Mouse (Mus musculus): Measurements from ENCODE around the gene Afdn. TPM values are rescaled to one million over a fixed set of nuclear protein-coding genes. Genes with fewer than 3 reads are reported as not detected.

Afdn gene
- polyA plus RNA-seq, 1 experiment from 2014 or later = 34.3 TPM

DNA sequence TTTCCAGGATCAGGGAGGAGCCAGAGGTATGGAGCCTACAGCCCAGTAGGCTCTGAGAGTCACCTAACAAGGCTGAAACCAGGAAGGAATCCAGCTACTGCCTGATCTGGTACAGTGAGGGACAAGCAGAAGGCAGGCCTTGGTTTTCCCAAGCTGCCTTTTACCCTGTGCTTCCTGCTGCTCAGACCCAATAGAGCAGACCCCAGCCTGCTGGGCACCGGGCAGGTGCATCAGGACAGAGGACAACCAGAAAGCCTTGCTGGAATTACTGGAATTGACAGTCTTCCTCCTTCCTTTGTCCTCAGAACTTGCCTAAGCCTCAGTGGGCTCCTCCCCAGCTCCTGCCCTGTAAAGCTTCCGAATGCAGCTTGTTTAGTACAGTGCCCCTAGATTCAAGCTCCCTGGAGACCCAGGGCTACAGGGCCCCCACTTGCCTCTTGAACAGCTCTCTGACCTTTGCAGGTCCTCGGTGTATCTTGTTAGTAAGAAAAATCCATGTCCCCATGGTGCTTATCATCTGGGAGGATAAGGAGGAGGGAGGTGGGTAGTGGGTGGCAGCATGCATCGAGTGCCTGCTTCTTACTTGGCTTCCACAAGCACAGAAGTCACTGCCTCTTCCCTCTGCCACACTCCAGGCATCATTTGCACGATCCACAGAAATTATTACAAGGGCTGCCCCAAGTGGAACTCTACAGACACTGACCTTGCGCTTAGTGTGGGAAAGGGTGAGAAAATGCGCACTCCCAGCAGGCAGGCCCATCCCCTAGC is 17.2 kb upstream of the Afdn start:
- peaks cover 10% of the 10 kb centered on the region for H3K4me1 ChIP-seq (replicated peaks; ENCODE audit: control insufficient read depth, insufficient read depth, low read length)
- ATAC-seq (replicated peaks; ENCODE audit: low FRiP score) = no peak
- no peak for DNase-seq (ENCODE audit: low spot score)
- peaks cover 8% of the 10 kb centered on the region; the same call in 1 of the 2 replicates for H3K27me3 ChIP-seq (replicated peaks; ENCODE audit: control insufficient read depth, insufficient read depth, low read length)
- H3K9ac ChIP-seq (ENCODE audit: low read depth, low read length) = no peak overlapping the region
- no peak overlapping the region for H3K4me2 ChIP-seq
- no peaks in the 10 kb centered on the region for H3K9me3 ChIP-seq (ENCODE audit: control insufficient read depth, low read length)
- H3K27ac ChIP-seq (ENCODE audit: low read depth, low read length) = no peak overlapping the region
- no peak overlapping the region for H3K4me3 ChIP-seq (ENCODE audit: low read depth, low read length)
- no peaks in the 10 kb centered on the region for H3K36me3 ChIP-seq (ENCODE audit: control insufficient read depth, insufficient read depth, low read length)
- WGBS = 36% methylated on average over 7 of the region's 7 CpGs

DNA sequence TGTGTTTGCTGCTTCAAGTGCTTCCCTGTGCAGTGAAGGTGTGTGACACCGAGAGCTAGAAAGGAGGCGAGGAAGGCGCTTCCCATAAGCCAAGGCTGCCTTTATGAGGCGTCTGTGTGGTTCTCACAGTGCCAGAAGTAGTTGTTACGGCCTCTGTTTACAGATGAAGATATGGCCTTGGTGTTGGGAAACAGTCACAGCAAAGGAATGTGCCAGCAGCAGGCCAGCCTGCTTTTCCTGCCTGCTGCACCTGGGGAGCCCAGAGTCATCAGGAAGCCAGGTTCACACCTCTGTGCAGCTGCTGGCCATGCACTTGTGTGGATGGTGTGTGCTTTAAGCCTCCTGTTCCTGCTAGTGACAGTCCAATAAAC is 16.6 kb upstream of the Afdn start:
- WGBS = 22% methylated on average over 5 of the region's 5 CpGs
- H3K27me3 ChIP-seq (replicated peaks; ENCODE audit: control insufficient read depth, insufficient read depth, low read length) = peaks cover 8% of the 10 kb centered on the region; the same call in 1 of the 2 replicates
- H3K27ac ChIP-seq (ENCODE audit: low read depth, low read length) = no peak overlapping the region
- peaks cover 10% of the 10 kb centered on the region for H3K4me1 ChIP-seq (replicated peaks; ENCODE audit: control insufficient read depth, insufficient read depth, low read length)
- DNase-seq (ENCODE audit: low spot score) = no peak
- H3K9ac ChIP-seq (ENCODE audit: low read depth, low read length) = no peak overlapping the region
- no peaks in the 10 kb centered on the region for H3K36me3 ChIP-seq (ENCODE audit: control insufficient read depth, insufficient read depth, low read length)
- H3K9me3 ChIP-seq (ENCODE audit: control insufficient read depth, low read length) = no peaks in the 10 kb centered on the region
- no peak overlapping the region for H3K4me3 ChIP-seq (ENCODE audit: low read depth, low read length)
- H3K4me2 ChIP-seq = no peak overlapping the region
- ATAC-seq (replicated peaks; ENCODE audit: low FRiP score) = peak; percentile 25; the same call in 1 of the 2 replicates

DNA sequence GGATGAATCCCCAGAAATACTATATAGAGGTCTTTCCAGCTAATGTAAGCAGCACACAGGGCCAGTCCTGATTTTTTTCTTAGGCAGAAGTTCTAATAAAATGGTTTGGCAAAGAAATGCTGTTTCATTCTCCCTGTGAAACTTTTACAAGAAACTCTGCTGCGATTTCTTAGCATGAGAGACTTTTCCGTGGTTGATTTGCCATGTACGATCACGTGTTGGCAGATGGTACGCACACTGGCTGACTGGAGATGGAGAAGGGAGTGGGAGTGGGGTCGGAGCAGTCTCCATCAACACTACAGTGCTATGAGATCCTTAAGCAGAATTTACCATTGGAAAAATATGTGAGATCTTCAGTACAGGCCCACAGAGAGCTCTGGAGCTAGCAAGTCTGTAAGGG is 16.1 kb upstream of the Afdn start:
- Histone ChIP-seq H3K9me3 (ENCODE audit: control insufficient read depth, low read length) (no peaks in the 10 kb centered on the region), H3K27me3 (replicated peaks; ENCODE audit: control insufficient read depth, insufficient read depth, low read length) (peaks cover 8% of the 10 kb centered on the region; the same call in 1 of the 2 replicates), H3K27ac (ENCODE audit: low read depth, low read length) (no peak overlapping the region), H3K4me3 (ENCODE audit: low read depth, low read length) (no peak overlapping the region), H3K4me1 (replicated peaks; ENCODE audit: control insufficient read depth, insufficient read depth, low read length) (peaks cover 10% of the 10 kb centered on the region), H3K9ac (ENCODE audit: low read depth, low read length) (no peak overlapping the region), H3K36me3 (ENCODE audit: control insufficient read depth, insufficient read depth, low read length) (no peaks in the 10 kb centered on the region), H3K4me2 (no peak overlapping the region)
- DNase-seq (ENCODE audit: low spot score) (peak; percentile 24), ATAC-seq (replicated peaks; ENCODE audit: low FRiP score) (no peak)
- WGBS = 75% methylated on average over 6 of the region's 6 CpGs

DNA sequence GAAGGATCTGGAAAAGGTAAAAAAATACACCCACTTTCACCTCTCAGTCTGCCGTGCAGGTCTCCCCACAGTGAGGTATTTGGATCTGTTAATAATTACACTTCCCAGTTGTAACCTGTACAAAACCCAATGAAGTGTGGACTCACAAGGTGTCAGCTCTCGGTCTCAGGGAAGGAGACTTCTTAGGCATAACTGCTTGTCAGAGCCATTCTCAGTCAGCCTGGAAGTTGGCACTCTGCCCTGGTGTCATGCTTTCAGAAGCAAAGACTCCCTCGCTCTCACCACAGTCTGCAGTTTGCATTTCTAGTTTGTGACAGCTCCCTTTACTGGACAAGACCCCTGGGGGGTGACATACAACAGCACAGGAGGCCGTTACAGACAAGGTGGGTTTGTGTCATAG is 15.5 kb upstream of the Afdn start:
- Histone ChIP-seq H3K4me2 (no peak overlapping the region), H3K27me3 (replicated peaks; ENCODE audit: control insufficient read depth, insufficient read depth, low read length) (peaks cover 8% of the 10 kb centered on the region; the same call in 1 of the 2 replicates), H3K4me1 (replicated peaks; ENCODE audit: control insufficient read depth, insufficient read depth, low read length) (peaks cover 10% of the 10 kb centered on the region), H3K9me3 (ENCODE audit: control insufficient read depth, low read length) (no peaks in the 10 kb centered on the region), H3K9ac (ENCODE audit: low read depth, low read length) (no peak overlapping the region), H3K27ac (ENCODE audit: low read depth, low read length) (no peak overlapping the region), H3K36me3 (ENCODE audit: control insufficient read depth, insufficient read depth, low read length) (no peaks in the 10 kb centered on the region), H3K4me3 (ENCODE audit: low read depth, low read length) (no peak overlapping the region)
- ATAC-seq (replicated peaks; ENCODE audit: low FRiP score) = no peak
- WGBS = 68% methylated on average over 4 of the region's 4 CpGs
- DNase-seq (ENCODE audit: low spot score) = peak; percentile 24

DNA sequence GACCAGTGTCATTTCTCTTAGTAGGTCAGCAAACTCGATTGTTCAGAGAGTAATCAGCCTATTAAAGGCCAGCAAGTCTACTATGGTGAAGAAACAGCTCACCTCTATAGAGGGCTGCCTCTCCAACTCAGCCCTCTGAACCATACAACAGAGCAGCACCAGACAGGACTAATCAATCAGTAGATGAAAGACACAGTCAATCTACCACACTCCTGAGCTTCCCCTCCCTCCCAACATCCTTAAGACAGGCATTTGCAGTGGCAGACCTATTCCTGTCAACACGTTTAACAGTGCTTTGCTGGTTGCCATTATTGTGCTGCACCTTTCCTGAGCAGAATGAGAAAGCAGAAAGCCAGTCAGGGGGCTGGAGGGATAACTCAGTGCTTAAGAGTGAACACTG is 15.0 kb upstream of the Afdn start:
- Histone ChIP-seq H3K9ac (ENCODE audit: low read depth, low read length) (no peak overlapping the region), H3K36me3 (ENCODE audit: control insufficient read depth, insufficient read depth, low read length) (no peaks in the 10 kb centered on the region), H3K4me2 (no peak overlapping the region), H3K27me3 (replicated peaks; ENCODE audit: control insufficient read depth, insufficient read depth, low read length) (peaks cover 8% of the 10 kb centered on the region; the same call in 1 of the 2 replicates), H3K27ac (ENCODE audit: low read depth, low read length) (no peak overlapping the region), H3K4me1 (replicated peaks; ENCODE audit: control insufficient read depth, insufficient read depth, low read length) (peaks cover 10% of the 10 kb centered on the region), H3K9me3 (ENCODE audit: control insufficient read depth, low read length) (no peaks in the 10 kb centered on the region), H3K4me3 (ENCODE audit: low read depth, low read length) (no peak overlapping the region)
- ATAC-seq (replicated peaks; ENCODE audit: low FRiP score) = no peak
- 51% methylated on average over 2 of the region's 2 CpGs for WGBS
- no peak for DNase-seq (ENCODE audit: low spot score)

DNA sequence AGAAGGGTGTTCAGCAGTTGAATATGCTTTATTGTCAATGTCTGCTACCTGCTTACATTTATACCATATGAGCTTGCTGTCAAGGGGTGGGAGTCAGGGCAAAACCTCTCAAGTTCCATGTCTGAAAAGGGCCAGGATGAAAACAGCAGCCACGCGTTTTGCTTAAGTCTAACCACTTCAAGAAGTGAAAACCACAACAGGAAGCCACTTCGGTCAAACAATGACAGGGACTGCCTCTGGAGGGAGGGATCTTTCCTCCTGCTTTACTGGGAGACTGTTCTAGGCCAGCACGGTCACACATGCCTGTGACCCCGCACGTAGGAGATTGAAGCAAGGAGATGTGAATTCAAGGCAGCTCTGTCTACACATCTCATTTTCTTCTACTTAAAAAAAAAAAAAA is 14.0 kb upstream of the Afdn start:
- ATAC-seq (replicated peaks; ENCODE audit: low FRiP score) (no peak), DNase-seq (ENCODE audit: low spot score) (peak; percentile 27)
- H3K27ac ChIP-seq (ENCODE audit: low read depth, low read length) = no peak overlapping the region
- H3K4me1 ChIP-seq (replicated peaks; ENCODE audit: control insufficient read depth, insufficient read depth, low read length) = peaks cover 8% of the 10 kb centered on the region
- H3K27me3 ChIP-seq (replicated peaks; ENCODE audit: control insufficient read depth, insufficient read depth, low read length) = peaks cover 8% of the 10 kb centered on the region; the same call in 1 of the 2 replicates
- H3K4me3 ChIP-seq (ENCODE audit: low read depth, low read length) = no peak overlapping the region
- H3K9ac ChIP-seq (ENCODE audit: low read depth, low read length) = no peak overlapping the region
- 43% methylated on average over 6 of the region's 6 CpGs for WGBS
- H3K9me3 ChIP-seq (ENCODE audit: control insufficient read depth, low read length) = no peaks in the 10 kb centered on the region
- no peak overlapping the region for H3K4me2 ChIP-seq
- no peaks in the 10 kb centered on the region for H3K36me3 ChIP-seq (ENCODE audit: control insufficient read depth, insufficient read depth, low read length)

DNA sequence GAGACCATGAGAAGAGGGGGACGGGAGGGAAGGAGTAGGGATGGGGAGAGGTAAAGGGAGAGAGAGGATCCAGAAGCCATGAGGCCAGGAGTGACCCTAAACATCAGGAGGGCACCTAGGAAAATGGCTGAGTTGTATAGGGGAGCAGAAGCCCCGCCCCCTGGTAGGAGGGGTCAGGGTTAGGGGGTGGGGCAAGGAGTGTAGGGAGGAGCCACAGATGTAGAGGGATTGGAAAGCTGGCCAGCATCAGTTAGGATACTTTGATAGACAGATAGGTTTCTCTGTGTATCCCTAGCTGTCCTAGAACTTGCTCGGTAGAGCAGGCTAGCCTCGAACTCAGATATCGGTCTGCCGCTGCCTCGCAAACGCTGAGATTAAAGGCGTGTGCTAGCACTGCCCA is 12.7 kb upstream of the Afdn start:
- peaks cover 7% of the 10 kb centered on the region for H3K4me1 ChIP-seq (replicated peaks; ENCODE audit: control insufficient read depth, insufficient read depth, low read length)
- no peaks in the 10 kb centered on the region for H3K36me3 ChIP-seq (ENCODE audit: control insufficient read depth, insufficient read depth, low read length)
- H3K9ac ChIP-seq (ENCODE audit: low read depth, low read length) = no peak overlapping the region
- H3K4me2 ChIP-seq = no peak overlapping the region
- no peak overlapping the region for H3K27ac ChIP-seq (ENCODE audit: low read depth, low read length)
- ATAC-seq (replicated peaks; ENCODE audit: low FRiP score) = no peak
- H3K4me3 ChIP-seq (ENCODE audit: low read depth, low read length) = no peak overlapping the region
- H3K27me3 ChIP-seq (replicated peaks; ENCODE audit: control insufficient read depth, insufficient read depth, low read length) = peaks cover 8% of the 10 kb centered on the region; the same call in 1 of the 2 replicates
- no peak for DNase-seq (ENCODE audit: low spot score)
- H3K9me3 ChIP-seq (ENCODE audit: control insufficient read depth, low read length) = no peaks in the 10 kb centered on the region
- WGBS = 86% methylated on average over 9 of the region's 9 CpGs

DNA sequence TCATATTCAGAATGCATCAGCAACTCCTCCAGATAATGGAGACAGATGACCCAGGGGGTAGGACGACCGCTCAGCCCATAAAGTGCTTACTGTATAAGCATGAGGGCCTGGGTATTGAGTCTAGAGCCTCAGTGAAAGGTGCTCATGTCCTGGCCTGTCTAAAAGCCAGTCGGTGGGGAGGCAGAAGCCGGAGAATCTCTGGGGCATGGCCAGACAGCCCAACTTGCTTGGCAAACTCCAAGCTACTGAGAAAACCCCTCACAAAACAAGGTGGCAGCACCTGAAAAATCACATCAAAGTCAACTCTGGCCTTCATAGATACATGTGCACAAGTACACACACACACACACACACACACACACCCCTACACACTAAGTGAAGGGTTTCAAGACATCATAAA is 11.3 kb upstream of the Afdn start:
- H3K9me3 ChIP-seq (ENCODE audit: control insufficient read depth, low read length) = no peaks in the 10 kb centered on the region
- H3K9ac ChIP-seq (ENCODE audit: low read depth, low read length) = no peak overlapping the region
- WGBS = 86% methylated on average over 4 of the region's 4 CpGs
- H3K4me1 ChIP-seq (replicated peaks; ENCODE audit: control insufficient read depth, insufficient read depth, low read length) = peaks cover under 1% of the 10 kb centered on the region; the same call in 1 of the 2 replicates
- ATAC-seq (replicated peaks; ENCODE audit: low FRiP score) = no peak
- H3K27ac ChIP-seq (ENCODE audit: low read depth, low read length) = no peak overlapping the region
- H3K4me3 ChIP-seq (ENCODE audit: low read depth, low read length) = no peak overlapping the region
- H3K27me3 ChIP-seq (replicated peaks; ENCODE audit: control insufficient read depth, insufficient read depth, low read length) = 0 out of 2 replicates have a peak, but pooled peaks cover 2% of the 10 kb centered on the region
- no peak overlapping the region for H3K4me2 ChIP-seq
- H3K36me3 ChIP-seq (ENCODE audit: control insufficient read depth, insufficient read depth, low read length) = no peaks in the 10 kb centered on the region
- no peak for DNase-seq (ENCODE audit: low spot score)

DNA sequence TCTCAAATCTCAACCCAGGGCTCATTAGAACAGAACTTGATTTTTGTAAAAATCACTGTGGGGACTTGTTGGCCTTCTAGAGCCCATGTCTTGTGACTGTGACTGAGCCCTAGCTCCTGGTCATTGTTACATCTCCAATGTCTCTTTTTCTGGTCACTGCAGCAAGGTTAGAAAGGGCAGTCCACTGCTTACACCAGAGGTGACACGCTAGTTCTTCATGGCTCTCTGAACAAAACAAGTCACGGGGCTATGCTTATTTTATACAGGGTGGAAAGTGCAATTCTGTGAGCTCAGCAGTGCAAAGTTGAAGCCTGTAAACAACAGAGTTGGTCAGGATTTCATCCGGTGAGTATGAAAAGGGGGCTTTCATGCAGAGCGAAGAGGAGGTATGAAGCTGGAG is 6.4 kb upstream of the Afdn start:
- ATAC-seq (replicated peaks; ENCODE audit: low FRiP score) = no peak
- Histone ChIP-seq H3K36me3 (ENCODE audit: control insufficient read depth, insufficient read depth, low read length) (no peaks in the 10 kb centered on the region), H3K9ac (ENCODE audit: low read depth, low read length) (no peak overlapping the region)

More for the DNA sequence above, 6.4 kb upstream of the Afdn start:
- DNase-seq (ENCODE audit: low spot score) = no peak
- H3K9me3 ChIP-seq (ENCODE audit: control insufficient read depth, low read length) = no peaks in the 10 kb centered on the region
- no peak overlapping the region for H3K4me3 ChIP-seq (ENCODE audit: low read depth, low read length)
- H3K27me3 ChIP-seq (replicated peaks; ENCODE audit: control insufficient read depth, insufficient read depth, low read length) = peaks cover 9% of the 10 kb centered on the region
- H3K27ac ChIP-seq (ENCODE audit: low read depth, low read length) = no peak overlapping the region
- no peak overlapping the region for H3K4me2 ChIP-seq
- 77% methylated on average over 4 of the region's 4 CpGs for WGBS
- H3K4me1 ChIP-seq (replicated peaks; ENCODE audit: control insufficient read depth, insufficient read depth, low read length) = no peaks in the 10 kb centered on the region

All from liver, embryonic 11.5 days (tissue).